8 mouse cellular contexts compared by ENCODE assay signal in the genomic region with DNA sequence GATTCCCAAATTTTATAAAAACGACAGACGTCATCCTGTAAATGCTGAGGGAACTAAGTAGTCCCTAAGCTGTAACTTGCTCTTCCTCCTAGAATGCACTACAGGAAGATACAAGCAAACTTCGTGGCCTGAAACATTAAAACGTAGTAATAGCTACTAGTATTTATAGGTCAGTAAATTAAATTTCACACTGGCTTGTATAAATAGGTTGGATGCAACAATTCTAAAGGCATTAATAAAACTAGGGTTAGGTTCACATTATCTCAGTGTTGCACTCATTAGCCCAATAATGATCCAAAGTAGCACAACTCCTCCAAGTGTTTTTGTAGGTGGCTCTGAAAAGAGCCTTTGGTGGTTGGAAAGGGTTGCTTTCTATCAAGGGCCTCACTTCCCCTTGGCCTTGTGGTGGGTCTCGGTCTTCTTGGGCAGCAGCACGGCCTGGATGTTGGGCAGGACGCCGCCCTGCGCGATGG. TPM values are rescaled to one million over a fixed set of nuclear protein-coding genes. Genes with fewer than 3 reads are reported as not detected.
DNase-seq lines count a peak whose midpoint lies in the region; ATAC-seq and TF ChIP-seq lines count a peak whose summit lies in the region.

No protein-coding gene starts in this region.

- no peak for TF ChIP-seq EP300 in stomach, postnatal 0 days (optimal IDR thresholded peaks at IDR 0.05)

- H3K27ac ChIP-seq in liver, embryonic 12.5 days, result peak overlapping the region; percentile 99
- peak overlapping the region; percentile 91 for H3K27ac ChIP-seq in stomach, postnatal 0 days (replicated peaks)

- peak overlapping the region; percentile 80 for H3K9ac ChIP-seq in liver, embryonic 12.5 days
- H3K9ac ChIP-seq in stomach, postnatal 0 days (ENCODE audit: low read length), result peak overlapping the region; percentile 49

- H3K9me3 ChIP-seq in liver, embryonic 12.5 days (replicated peaks), result no peaks in the 10 kb centered on the region
- H3K9me3 ChIP-seq in stomach, postnatal 0 days (ENCODE audit: control insufficient read depth, low read length), result no peaks in the 10 kb centered on the region

- peaks cover 8% of the 10 kb centered on the region for H3K79me3 ChIP-seq in C2C12 (ENCODE audit: low read depth)

- peak overlapping the region; percentile 16 for H3K4me3 ChIP-seq in C2C12 (ENCODE audit: insufficient read depth, poor library complexity, severe bottlenecking)
- peak overlapping the region; percentile 56 for H3K4me3 ChIP-seq in liver, embryonic 12.5 days
- H3K4me3 ChIP-seq in stomach, postnatal 0 days (ENCODE audit: low read depth, low read length), result peak overlapping the region; percentile 43

- peak; percentile 31 for DNase-seq in embryo, embryonic 10 days (ENCODE audit: low spot score)
- DNase-seq in embryo, embryonic 11 days, result no peak
- DNase-seq in stomach, postnatal 0 days (ENCODE audit: low spot score), result no peak
- DNase-seq in thymus, postnatal 25 days, result no peak
- no peak for DNase-seq in left cerebral cortex, postnatal 4 days

- under 1% methylated on average over 10 of the region's 10 CpGs for WGBS in liver, embryonic 12.5 days (ENCODE audit: insufficient replicate concordance)
- WGBS in stomach, postnatal 0 days, result 1% methylated on average over 10 of the region's 10 CpGs

- no peak for TF ChIP-seq CTCF in C2C12 (IDR thresholded peaks at IDR 0.05; ENCODE audit: control insufficient read depth, insufficient read depth, insufficient read length)
- no peak for TF ChIP-seq CTCF in stomach, postnatal 0 days (IDR thresholded peaks at IDR 0.05; ENCODE audit: low read depth)

- peak overlapping the region; percentile 69 for H3K4me2 ChIP-seq in liver, embryonic 12.5 days
- H3K4me2 ChIP-seq in stomach, postnatal 0 days (replicated peaks; ENCODE audit: low read depth), result peak overlapping the region; percentile 66

- no peaks in the 10 kb centered on the region for H3K27me3 ChIP-seq in C2C12 (ENCODE audit: control insufficient read depth, insufficient read depth, insufficient read length)
- no peaks in the 10 kb centered on the region for H3K27me3 ChIP-seq in liver, embryonic 12.5 days (replicated peaks)
- H3K27me3 ChIP-seq in stomach, postnatal 0 days (ENCODE audit: control insufficient read depth, insufficient read depth, low read length), result no peaks in the 10 kb centered on the region

- H3K4me1 ChIP-seq in liver, embryonic 12.5 days, result peaks cover 37% of the 10 kb centered on the region
- H3K4me1 ChIP-seq in stomach, postnatal 0 days (replicated peaks; ENCODE audit: control insufficient read depth, insufficient read depth), result no peaks in the 10 kb centered on the region

- H3ac ChIP-seq in C2C12 (ENCODE audit: control insufficient read depth, insufficient read length, low read depth), result peak overlapping the region; percentile 61

- 0 out of 2 replicates have a peak, but pooled peaks have one; percentile 4 for ATAC-seq in erythroid progenitor cell, adult 5-6 weeks (replicated peaks; ENCODE audit: low FRiP score, poor library complexity, severe bottlenecking)
- ATAC-seq in liver, embryonic 12.5 days, result no peak
- ATAC-seq in stomach, postnatal 0 days (ENCODE audit: low FRiP score, low TSS enrichment), result no peak

- peaks cover 19% of the 10 kb centered on the region for H3K79me2 ChIP-seq in C2C12 (ENCODE audit: control insufficient read depth, insufficient read depth)

- H3K36me3 ChIP-seq in C2C12 (ENCODE audit: control insufficient read depth, insufficient read depth), result no peaks in the 10 kb centered on the region
- no peaks in the 10 kb centered on the region for H3K36me3 ChIP-seq in liver, embryonic 12.5 days
- H3K36me3 ChIP-seq in stomach, postnatal 0 days (ENCODE audit: control insufficient read depth, insufficient read depth, low read length), result no peaks in the 10 kb centered on the region

- intact Hi-C loops in left cerebral cortex, postnatal 4 days (cut with DNase I), result no loop called here

TF ChIP-seq in C2C12, 6 proteins besides CTCF, POLR2A, EP300 and RAD21:
- TF ChIP-seq MYOG (IDR thresholded peaks at IDR 0.05; ENCODE audit: control insufficient read depth, extremely low read depth, insufficient read length), result no peak
- no peak for TF ChIP-seq MYOD1 (IDR thresholded peaks at IDR 0.05; ENCODE audit: control insufficient read depth, insufficient read length, low read depth)
- peak; percentile 4 for TF ChIP-seq USF1 (IDR thresholded peaks at IDR 0.05; ENCODE audit: low read depth)
TF ChIP-seq in C2C12: peak in this region for 1.

RNA-seq across cellular contexts. Expression of a gene that starts 0.5 kb away (rescaled TPM):
- 5.9 TPM for polyA plus RNA-seq in C2C12 (2012; fragmentation: generic; extraction: Trizol)
- total RNA-seq in erythroid progenitor cell, adult 5-6 weeks (2015; ENCODE audit: low replicate concordance), result 480 and 792 TPM in 2 replicates
- 4,887 and 6,345 TPM in 2 replicates for total RNA-seq in erythroid progenitor cell, adult 5-6 weeks (2017; ENCODE audit: low replicate concordance)
- 42.8 and 58.5 TPM in 2 replicates for polyA plus RNA-seq in liver, embryonic 12.5 days (2016; fragmentation: Nextera tagmentation; extraction: Ambion mirVana)
- polyA plus RNA-seq in stomach, postnatal 0 days (2015; fragmentation: Nextera tagmentation; extraction: Ambion mirVana), result 7.3 and 19.3 TPM in 2 replicates
- 10 to 100 TPM; 59.3 to 67.5 TPM for total RNA-seq in left cerebral cortex, postnatal 4 days (2021)

RNA-seq across cellular contexts. Expression of a gene that starts 0.8 kb away (rescaled TPM):
- 3.8 TPM for polyA plus RNA-seq in C2C12 (2012; fragmentation: generic; extraction: Trizol)
- total RNA-seq in erythroid progenitor cell, adult 5-6 weeks (2015; ENCODE audit: low replicate concordance), result 1,688 and 1,944 TPM in 2 replicates
- total RNA-seq in erythroid progenitor cell, adult 5-6 weeks (2017; ENCODE audit: low replicate concordance), result 6,530 and 7,011 TPM in 2 replicates
- 8.6 and 8.9 TPM in 2 replicates for polyA plus RNA-seq in liver, embryonic 12.5 days (2016; fragmentation: Nextera tagmentation; extraction: Ambion mirVana)
- 0.73 and 2.2 TPM in 2 replicates for polyA plus RNA-seq in stomach, postnatal 0 days (2015; fragmentation: Nextera tagmentation; extraction: Ambion mirVana)
- 10 to 100 TPM; 57.6 to 68.8 TPM for total RNA-seq in left cerebral cortex, postnatal 4 days (2021)

RNA-seq across cellular contexts. Expression of a gene that starts 2.8 kb away (rescaled TPM):
- 10.3 TPM for polyA plus RNA-seq in C2C12 (2012; fragmentation: generic; extraction: Trizol)
- total RNA-seq in erythroid progenitor cell, adult 5-6 weeks (2015; ENCODE audit: low replicate concordance), result 298 and 381 TPM in 2 replicates
- 3,827 and 6,951 TPM in 2 replicates for total RNA-seq in erythroid progenitor cell, adult 5-6 weeks (2017; ENCODE audit: low replicate concordance)
- polyA plus RNA-seq in liver, embryonic 12.5 days (2016; fragmentation: Nextera tagmentation; extraction: Ambion mirVana), result 3.7 and 5.9 TPM in 2 replicates
- polyA plus RNA-seq in stomach, postnatal 0 days (2015; fragmentation: Nextera tagmentation; extraction: Ambion mirVana), result 0.81 and 1.1 TPM in 2 replicates
- 100 to 1,000 TPM; 525 to 563 TPM for total RNA-seq in left cerebral cortex, postnatal 4 days (2021)

RNA-seq across cellular contexts. Expression of a gene that starts 18.2 kb away (rescaled TPM):
- polyA plus RNA-seq in C2C12 (2012; fragmentation: generic; extraction: Trizol), result 2.9 TPM
- total RNA-seq in erythroid progenitor cell, adult 5-6 weeks (2015; ENCODE audit: low replicate concordance), result 12.6 and 18.4 TPM in 2 replicates
- total RNA-seq in erythroid progenitor cell, adult 5-6 weeks (2017; ENCODE audit: low replicate concordance), result 900 and 1,530 TPM in 2 replicates
- polyA plus RNA-seq in liver, embryonic 12.5 days (2016; fragmentation: Nextera tagmentation; extraction: Ambion mirVana), result 0.59 and 0.75 TPM in 2 replicates
- 0.18 and 0.92 TPM in 2 replicates for polyA plus RNA-seq in stomach, postnatal 0 days (2015; fragmentation: Nextera tagmentation; extraction: Ambion mirVana)
- 10 to 100 TPM; 35.9 to 46.7 TPM for total RNA-seq in left cerebral cortex, postnatal 4 days (2021)

RNA-seq across cellular contexts. Expression of a gene that starts 27.3 kb away (rescaled TPM):
- 1.6 TPM for polyA plus RNA-seq in C2C12 (2012; fragmentation: generic; extraction: Trizol)
- total RNA-seq in erythroid progenitor cell, adult 5-6 weeks (2015; ENCODE audit: low replicate concordance), result 1,815 and 1,971 TPM in 2 replicates
- total RNA-seq in erythroid progenitor cell, adult 5-6 weeks (2017; ENCODE audit: low replicate concordance), result 4,746 and 7,405 TPM in 2 replicates
- polyA plus RNA-seq in liver, embryonic 12.5 days (2016; fragmentation: Nextera tagmentation; extraction: Ambion mirVana), result 41.6 and 43.0 TPM in 2 replicates
- 4.3 and 10.5 TPM in 2 replicates for polyA plus RNA-seq in stomach, postnatal 0 days (2015; fragmentation: Nextera tagmentation; extraction: Ambion mirVana)
- total RNA-seq in left cerebral cortex, postnatal 4 days (2021), result 10 to 100 TPM; 55.3 to 56.6 TPM
